Mouse (Mus musculus) urinary bladder, adult 2 months (tissue): ENCODE measurements around the gene Mindy4. TPM values are rescaled to one million over a fixed set of nuclear protein-coding genes. Genes with fewer than 3 reads are reported as not detected.

Experiments
- polyA plus RNA-seq: library from polyadenylated mRNA; depleted of rRNA; stranded (reverse); fragments of >200 nt; gene quantifications from 2 replicates; pipeline ENCODE4 v1.2.3, GENCODE M21; 2012; rRNA removed

The Mindy4 gene
- polyA plus RNA-seq, 1 experiment = 11.4 TPM

Other genes starting within 250 kb of the Mindy4 start
- gene Nod1, start 230.8 kb upstream of the Mindy4 start, polyA plus RNA-seq = 22.1 and 23.4 TPM in 2 replicates
- gene Ggct, start 210.4 kb upstream of the Mindy4 start, polyA plus RNA-seq = 4.6 and 7.5 TPM in 2 replicates
- gene Gars, start 165.4 kb upstream of the Mindy4 start, polyA plus RNA-seq = 55.9 and 57.9 TPM in 2 replicates
- gene Crhr2, start 70.4 kb upstream of the Mindy4 start, polyA plus RNA-seq = 0.54 and 0.59 TPM in 2 replicates
- gene Inmt, start 28.3 kb upstream of the Mindy4 start, polyA plus RNA-seq = 246 and 312 TPM in 2 replicates
- gene Aqp1, start 133.0 kb downstream of the Mindy4 start, polyA plus RNA-seq = 444 and 459 TPM in 2 replicates
- gene Ghrhr, start 172.9 kb downstream of the Mindy4 start, polyA plus RNA-seq = not detected in 2 replicates
- 5.8 and 8.6 TPM in 2 replicates for gene Adcyap1r1, start 248.6 kb downstream of the Mindy4 start, polyA plus RNA-seq